Mouse (Mus musculus): ENCODE measurements around the gene Rims3.

GRCm38 (mm10) chr4:120830767-120831166 is 23.8 kb upstream of the Rims3 start:
- TF ChIP-seq FLI1 (IDR thresholded peaks at IDR 0.05; ENCODE audit: low read length), result no peak
- TF ChIP-seq GATA1 (IDR thresholded peaks at IDR 0.05; ENCODE audit: borderline replicate concordance, low read length), result no peak

Data from megakaryocyte, embryonic 14.5 days (primary cell).